ENCODE assay signal across 25 mouse cellular contexts in the genomic region with DNA sequence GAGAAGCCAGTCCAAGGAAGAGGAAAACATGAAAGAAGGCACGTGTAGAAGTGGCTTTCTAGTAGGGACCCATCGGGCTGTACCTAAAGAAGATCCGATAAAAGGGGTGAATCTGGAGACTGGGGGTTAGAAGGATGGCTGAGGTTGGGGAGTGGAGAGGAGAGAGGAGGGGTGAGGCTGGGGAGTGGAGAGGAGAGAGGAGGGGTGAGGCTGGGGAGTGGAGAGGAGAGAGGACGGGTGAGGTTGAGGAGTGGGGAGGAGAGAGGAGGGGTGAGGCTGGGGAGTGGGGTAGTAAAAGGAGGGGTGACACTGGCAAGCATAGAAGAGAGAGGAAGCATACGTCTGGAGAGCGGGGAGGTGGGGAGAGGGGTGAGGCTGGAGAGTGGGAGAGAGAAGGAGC. TPM values are rescaled to one million over a fixed set of nuclear protein-coding genes. Genes with fewer than 3 reads are reported as not detected.
DNase-seq lines count a peak whose midpoint lies in the region; ATAC-seq lines count a peak whose summit lies in the region.
"Had no signal": no experiment of that assay in that cellular context is flagged by ENCODE, and none has a peak within 500 bp of the region (broad histone marks: within the 10 kb centered on the region; RNA-seq: fewer than 3 reads in every experiment).

No protein-coding gene starts in this region.

- peak; percentile 73 for ATAC-seq in heart, embryonic 12.5 days (ENCODE audit: insufficient number of reproducible peaks, low FRiP score)
- peak; percentile 59; the same call in 1 of the 2 replicates for ATAC-seq in limb, embryonic 15.5 days (ENCODE audit: insufficient number of reproducible peaks, low FRiP score, low TSS enrichment, low read depth)
- ATAC-seq in embryonic facial prominence, embryonic 12.5 days (ENCODE audit: insufficient number of reproducible peaks, insufficient read depth, low FRiP score, low TSS enrichment), result 0 out of 2 replicates have a peak, but pooled peaks have one; percentile 18
- peak; percentile 53; the same call in 1 of the 2 replicates for ATAC-seq in monocyte, adult 5-6 weeks (replicated peaks; ENCODE audit: insufficient number of reproducible peaks, low FRiP score, low TSS enrichment, poor library complexity, severe bottlenecking)
- no peak for ATAC-seq in megakaryocyte progenitor cell, adult 5-6 weeks (replicated peaks; ENCODE audit: poor library complexity)
- ATAC-seq: forebrain, embryonic 15.5 days; intestine, postnatal 0 days had no signal

- peaks cover 81% of the 10 kb centered on the region for H3K27me3 ChIP-seq in heart, embryonic 12.5 days (replicated peaks)
- H3K27me3 ChIP-seq in limb, embryonic 15.5 days, result peaks cover 85% of the 10 kb centered on the region
- peaks cover 100% of the 10 kb centered on the region for H3K27me3 ChIP-seq in limb, embryonic 10.5 days (ENCODE audit: low read depth, poor library complexity, severe bottlenecking)
- H3K27me3 ChIP-seq in embryonic facial prominence, embryonic 12.5 days, result peaks cover 78% of the 10 kb centered on the region

- H3K4me3 ChIP-seq in heart, embryonic 12.5 days, result no peak overlapping the region
- H3K4me3 ChIP-seq in limb, embryonic 15.5 days, result no peak overlapping the region
- H3K4me3 ChIP-seq in limb, embryonic 10.5 days, result no peak overlapping the region
- H3K4me3 ChIP-seq in embryonic facial prominence, embryonic 12.5 days, result no peak overlapping the region
- H3K4me3 ChIP-seq: erythroblast, embryonic 14.5 days; forebrain, embryonic 15.5 days; midbrain, embryonic 12.5 days had no signal

- H3K4me2 ChIP-seq in heart, embryonic 12.5 days, result no peak overlapping the region
- no peak overlapping the region for H3K4me2 ChIP-seq in limb, embryonic 15.5 days
- no peak overlapping the region for H3K4me2 ChIP-seq in embryonic facial prominence, embryonic 12.5 days (replicated peaks)
- H3K4me2 ChIP-seq: forebrain, embryonic 15.5 days; heart, embryonic 11.5 days; midbrain, embryonic 12.5 days had no signal

- H3K9me3 ChIP-seq in heart, embryonic 12.5 days (replicated peaks), result no peaks in the 10 kb centered on the region
- no peaks in the 10 kb centered on the region for H3K9me3 ChIP-seq in limb, embryonic 15.5 days
- H3K9me3 ChIP-seq in limb, embryonic 10.5 days (replicated peaks), result no peaks in the 10 kb centered on the region
- H3K9me3 ChIP-seq in embryonic facial prominence, embryonic 12.5 days, result no peaks in the 10 kb centered on the region
- H3K9me3 ChIP-seq: forebrain, embryonic 15.5 days; midbrain, embryonic 12.5 days had no signal

- whole genome bisulfite sequencing in heart, embryonic 12.5 days, result 71% methylated on average over 6 of the region's 6 CpGs
- WGBS in limb, embryonic 15.5 days, result 71% methylated on average over 6 of the region's 6 CpGs
- WGBS in limb, embryonic 10.5 days, result 77% methylated on average over 6 of the region's 6 CpGs
- 79% methylated on average over 6 of the region's 6 CpGs for WGBS in embryonic facial prominence, embryonic 12.5 days

- DNase-seq in heart, postnatal 14 days, result no peak
- DNase-seq in limb, embryonic 10.5 days (ENCODE audit: low spot score), result no peak
- DNase-seq: cerebellum, adult 9-11 months; kidney, postnatal 36 days; lung, postnatal 36 days; spleen, adult 18-20 months; thymus, postnatal 25 days had no signal

- intact Hi-C loops in heart, postnatal 14 days (cut with DNase I), result loop anchor here (5.0 kb wide), 1 partner anchor 110 kb away; no protein-coding TSS in a partner anchor

- H3K9ac ChIP-seq in heart, embryonic 12.5 days, result no peak overlapping the region
- H3K9ac ChIP-seq in limb, embryonic 15.5 days, result no peak overlapping the region
- no peak overlapping the region for H3K9ac ChIP-seq in embryonic facial prominence, embryonic 12.5 days
- H3K9ac ChIP-seq: forebrain, embryonic 15.5 days; midbrain, embryonic 12.5 days had no signal

- H3K4me1 ChIP-seq in heart, embryonic 12.5 days (replicated peaks), result 0 out of 2 replicates have a peak, but pooled peaks cover 7% of the 10 kb centered on the region
- peaks cover 11% of the 10 kb centered on the region for H3K4me1 ChIP-seq in limb, embryonic 15.5 days
- peaks cover 16% of the 10 kb centered on the region for H3K4me1 ChIP-seq in limb, embryonic 10.5 days
- peaks cover 5% of the 10 kb centered on the region; the same call in 1 of the 2 replicates for H3K4me1 ChIP-seq in embryonic facial prominence, embryonic 12.5 days

- H3K27ac ChIP-seq in heart, embryonic 12.5 days (ENCODE audit: poor library complexity, severe bottlenecking), result no peak overlapping the region
- H3K27ac ChIP-seq in limb, embryonic 15.5 days, result no peak overlapping the region
- no peak overlapping the region for H3K27ac ChIP-seq in limb, embryonic 10.5 days
- no peak overlapping the region for H3K27ac ChIP-seq in embryonic facial prominence, embryonic 12.5 days
- H3K27ac ChIP-seq: forebrain, embryonic 15.5 days; midbrain, embryonic 12.5 days had no signal

- no peaks in the 10 kb centered on the region for H3K36me3 ChIP-seq in heart, embryonic 12.5 days
- H3K36me3 ChIP-seq in limb, embryonic 15.5 days, result no peaks in the 10 kb centered on the region
- no peaks in the 10 kb centered on the region for H3K36me3 ChIP-seq in limb, embryonic 10.5 days
- H3K36me3 ChIP-seq in embryonic facial prominence, embryonic 12.5 days, result no peaks in the 10 kb centered on the region
- H3K36me3 ChIP-seq: forebrain, embryonic 15.5 days; midbrain, embryonic 12.5 days had no signal

RNA-seq across cellular contexts. Expression of a gene that starts 3.8 kb away (rescaled TPM):
- polyA plus RNA-seq in heart, embryonic 12.5 days (2016; fragmentation: Nextera tagmentation; extraction: Ambion mirVana), result not detected in 2 replicates
- total RNA-seq in heart, postnatal 14 days (2021), result not detected
- not detected in 2 replicates for polyA plus RNA-seq in limb, embryonic 15.5 days (2015; fragmentation: Nextera tagmentation; extraction: Ambion mirVana)
- polyA plus RNA-seq in limb, embryonic 10.5 days (2016; fragmentation: Nextera tagmentation; extraction: Ambion mirVana), result not detected in 2 replicates
- not detected in 2 replicates for polyA plus RNA-seq in embryonic facial prominence, embryonic 12.5 days (2016; fragmentation: Nextera tagmentation; extraction: Ambion mirVana)
- not detected in 3 replicates for total RNA-seq in monocyte, adult 5-6 weeks (2017)
- total RNA-seq in megakaryocyte progenitor cell, adult 5-6 weeks (2015), result not detected in 2 replicates
- not detected in 2 replicates for total RNA-seq in megakaryocyte progenitor cell, adult 5-6 weeks (2017)
- total RNA-seq: adrenal gland, adult 18-20 months; CH12.LX; hematopoietic stem cell, adult 5-6 weeks; layer of hippocampus, postnatal 25 days; left cerebral cortex, postnatal 14 days; liver, adult 2 months had no signal
- polyA plus RNA-seq: erythroblast, embryonic 14.5 days; forebrain, embryonic 15.5 days; gonadal fat pad, adult 2 months; heart, embryonic 11.5 days; intestine, postnatal 0 days; liver, adult 2 months; midbrain, embryonic 12.5 days; testis, adult 2 months had no signal

RNA-seq across cellular contexts. Expression of a gene that starts 36.6 kb away (rescaled TPM):
- 0.14 and 0.26 TPM in 2 replicates for polyA plus RNA-seq in heart, embryonic 12.5 days (2016; fragmentation: Nextera tagmentation; extraction: Ambion mirVana)
- total RNA-seq in heart, postnatal 14 days (2021), result under 1 TPM; 0.29 to 0.88 TPM
- polyA plus RNA-seq in limb, embryonic 15.5 days (2015; fragmentation: Nextera tagmentation; extraction: Ambion mirVana), result 1.1 TPM in 2 replicates
- polyA plus RNA-seq in limb, embryonic 10.5 days (2016; fragmentation: Nextera tagmentation; extraction: Ambion mirVana), result 0.25 and 0.61 TPM in 2 replicates
- polyA plus RNA-seq in embryonic facial prominence, embryonic 12.5 days (2016; fragmentation: Nextera tagmentation; extraction: Ambion mirVana), result 0.17 and 0.22 TPM in 2 replicates
- not detected in 3 replicates for total RNA-seq in monocyte, adult 5-6 weeks (2017)
- 0.25 TPM in 1 of 2 replicates, not detected in the other for total RNA-seq in megakaryocyte progenitor cell, adult 5-6 weeks (2015)
- not detected in 2 replicates for total RNA-seq in megakaryocyte progenitor cell, adult 5-6 weeks (2017)
- total RNA-seq: CH12.LX; hematopoietic stem cell, adult 5-6 weeks; layer of hippocampus, postnatal 25 days had no signal
- polyA plus RNA-seq: erythroblast, embryonic 14.5 days; intestine, postnatal 0 days had no signal
